Mouse (Mus musculus): ENCODE measurements around the gene Palm2. TPM values are rescaled to one million over a fixed set of nuclear protein-coding genes. Genes with fewer than 3 reads are reported as not detected.

Palm2 gene
- polyA plus RNA-seq, 1 experiment from 2014 or later, result 1.4 TPM

DNA sequence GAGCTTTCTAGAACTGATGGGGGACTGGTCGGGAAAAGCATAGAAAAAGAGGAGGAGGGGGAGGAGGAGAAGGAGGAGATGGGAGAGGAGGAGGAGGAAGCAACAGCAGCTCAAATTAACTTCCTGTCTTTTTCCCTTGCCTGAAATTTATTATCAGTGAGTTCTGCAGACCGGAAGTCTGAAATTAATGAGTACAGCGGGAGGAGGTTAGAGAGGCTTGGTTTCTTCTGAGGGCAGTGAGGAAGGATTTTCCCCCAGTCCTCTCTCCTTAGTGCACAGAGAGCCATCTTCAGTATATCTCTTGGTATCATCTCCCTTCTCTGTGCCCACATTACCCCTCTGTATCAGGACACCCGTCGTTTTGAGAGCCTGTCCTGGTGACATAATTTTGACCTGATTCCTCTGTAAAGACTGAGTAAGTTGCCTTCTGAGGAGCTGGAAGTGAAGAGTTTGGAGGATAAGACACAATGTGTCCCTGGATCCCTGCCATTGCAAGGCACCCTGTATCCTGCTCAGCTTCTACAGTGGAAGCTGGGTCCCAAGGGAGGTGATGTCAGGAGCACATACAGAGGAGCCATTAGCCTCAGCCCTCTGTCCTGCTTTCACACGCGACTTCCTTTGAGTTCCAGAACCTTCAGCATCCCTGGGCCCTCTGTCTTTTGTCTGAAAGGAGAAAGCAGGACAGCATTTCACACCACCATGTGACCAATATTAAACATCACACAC lies 153.0 kb downstream of the Palm2 start:
- Histone ChIP-seq H3K9me3 (ENCODE audit: control insufficient read depth, low read length) (no peaks in the 10 kb centered on the region), H3K4me2 (ENCODE audit: low read depth) (no peak overlapping the region), H3K27ac (ENCODE audit: low read depth, low read length) (no peak overlapping the region), H3K36me3 (ENCODE audit: control insufficient read depth, insufficient read depth, low read length) (no peaks in the 10 kb centered on the region), H3K4me3 (ENCODE audit: low read depth, low read length) (no peak overlapping the region), H3K27me3 (ENCODE audit: control insufficient read depth, insufficient read depth, low read length) (no peaks in the 10 kb centered on the region), H3K4me1 (ENCODE audit: control insufficient read depth, insufficient read depth, low read length) (no peaks in the 10 kb centered on the region), H3K9ac (ENCODE audit: low read length) (no peak overlapping the region)
- no peak for DNase-seq (ENCODE audit: low spot score)
- WGBS, result 79% methylated on average over 7 of the region's 7 CpGs
- no peak for ATAC-seq (ENCODE audit: insufficient read depth, low FRiP score, low TSS enrichment)

DNA sequence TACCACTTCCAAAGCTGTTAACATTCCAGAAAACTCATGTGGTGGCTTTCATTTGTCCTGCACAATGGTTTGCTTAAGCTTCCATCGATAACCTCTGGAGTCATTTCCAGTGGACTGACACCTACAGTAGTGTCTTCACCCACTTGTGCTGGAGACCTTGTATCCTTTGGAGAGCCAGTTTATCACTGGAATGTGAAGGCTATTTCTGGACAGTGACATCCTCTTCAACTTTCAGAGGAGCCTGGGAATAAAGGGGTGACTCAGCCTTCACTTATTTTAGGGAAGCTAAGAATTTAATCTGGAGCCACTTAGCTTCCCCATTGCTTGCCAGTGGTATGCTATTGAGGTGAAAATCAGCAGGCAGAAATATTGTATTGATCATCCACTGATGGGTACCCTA lies 154.3 kb downstream of the Palm2 start:
- no peaks in the 10 kb centered on the region for H3K27me3 ChIP-seq (ENCODE audit: control insufficient read depth, insufficient read depth, low read length)
- H3K4me3 ChIP-seq (ENCODE audit: low read depth, low read length), result no peak overlapping the region
- WGBS, result 92% methylated on average over 1 of the region's 1 CpGs
- H3K36me3 ChIP-seq (ENCODE audit: control insufficient read depth, insufficient read depth, low read length), result no peaks in the 10 kb centered on the region
- no peaks in the 10 kb centered on the region for H3K4me1 ChIP-seq (ENCODE audit: control insufficient read depth, insufficient read depth, low read length)
- no peak overlapping the region for H3K9ac ChIP-seq (ENCODE audit: low read length)
- DNase-seq (ENCODE audit: low spot score), result no peak
- no peak for ATAC-seq (ENCODE audit: insufficient read depth, low FRiP score, low TSS enrichment)
- H3K9me3 ChIP-seq (ENCODE audit: control insufficient read depth, low read length), result no peaks in the 10 kb centered on the region
- no peak overlapping the region for H3K4me2 ChIP-seq (ENCODE audit: low read depth)
- no peak overlapping the region for H3K27ac ChIP-seq (ENCODE audit: low read depth, low read length)

DNA sequence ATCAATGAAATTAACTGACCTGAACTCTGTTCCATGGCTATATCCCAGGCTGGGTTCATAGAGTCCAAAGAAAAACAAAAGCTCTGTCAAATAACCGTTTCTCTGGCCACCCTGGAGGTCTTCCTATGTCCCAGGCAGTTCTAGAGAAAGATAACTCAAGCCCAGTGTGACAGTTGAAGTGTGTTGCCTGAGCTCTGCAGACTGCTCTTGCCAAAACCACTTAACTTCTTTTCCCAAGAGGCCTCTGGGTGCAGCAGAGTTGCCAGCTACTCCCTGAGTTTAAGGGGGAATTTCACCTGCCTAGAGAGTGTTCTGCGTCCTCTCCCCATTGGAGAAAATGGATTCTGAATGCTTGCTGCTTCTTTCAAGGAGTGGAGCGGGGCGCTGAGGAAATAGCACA lies 158.7 kb downstream of the Palm2 start:
- Histone ChIP-seq H3K9me3 (ENCODE audit: control insufficient read depth, low read length) (no peaks in the 10 kb centered on the region), H3K36me3 (ENCODE audit: control insufficient read depth, insufficient read depth, low read length) (no peaks in the 10 kb centered on the region), H3K27ac (ENCODE audit: low read depth, low read length) (no peak overlapping the region), H3K9ac (ENCODE audit: low read length) (no peak overlapping the region), H3K27me3 (ENCODE audit: control insufficient read depth, insufficient read depth, low read length) (no peaks in the 10 kb centered on the region), H3K4me2 (ENCODE audit: low read depth) (no peak overlapping the region), H3K4me3 (ENCODE audit: low read depth, low read length) (no peak overlapping the region), H3K4me1 (ENCODE audit: control insufficient read depth, insufficient read depth, low read length) (no peaks in the 10 kb centered on the region)
- no peak for ATAC-seq (ENCODE audit: insufficient read depth, low FRiP score, low TSS enrichment)
- WGBS, result 87% methylated on average over 4 of the region's 4 CpGs
- DNase-seq (ENCODE audit: low spot score), result no peak

DNA sequence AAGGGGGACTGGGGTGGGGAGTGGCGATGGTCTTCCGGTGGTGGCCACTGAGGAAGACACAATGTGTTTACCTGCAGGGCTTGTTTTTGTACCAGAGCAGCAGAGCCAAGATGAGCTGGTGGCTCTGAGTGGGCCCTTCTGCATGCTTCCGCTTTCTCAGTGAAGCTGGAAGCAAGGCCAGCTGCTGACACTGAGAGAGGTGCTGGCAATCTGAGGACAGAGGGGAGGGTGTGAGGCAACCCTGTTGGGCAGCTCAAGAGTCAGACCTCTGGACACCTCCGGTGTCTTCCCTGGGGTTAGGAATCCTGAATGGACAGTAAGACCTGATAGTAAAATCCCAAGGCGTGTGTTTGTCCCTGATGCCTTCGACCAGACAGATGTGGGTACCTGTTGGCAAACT lies 165.9 kb downstream of the Palm2 start:
- H3K27me3 ChIP-seq (ENCODE audit: control insufficient read depth, insufficient read depth, low read length), result no peaks in the 10 kb centered on the region
- H3K9me3 ChIP-seq (ENCODE audit: control insufficient read depth, low read length), result no peaks in the 10 kb centered on the region
- no peak overlapping the region for H3K4me2 ChIP-seq (ENCODE audit: low read depth)
- WGBS, result 87% methylated on average over 6 of the region's 6 CpGs
- no peaks in the 10 kb centered on the region for H3K4me1 ChIP-seq (ENCODE audit: control insufficient read depth, insufficient read depth, low read length)
- no peak overlapping the region for H3K27ac ChIP-seq (ENCODE audit: low read depth, low read length)
- no peak overlapping the region for H3K4me3 ChIP-seq (ENCODE audit: low read depth, low read length)
- no peak overlapping the region for H3K9ac ChIP-seq (ENCODE audit: low read length)
- H3K36me3 ChIP-seq (ENCODE audit: control insufficient read depth, insufficient read depth, low read length), result no peaks in the 10 kb centered on the region
- no peak for ATAC-seq (ENCODE audit: insufficient read depth, low FRiP score, low TSS enrichment)
- no peak for DNase-seq (ENCODE audit: low spot score)

DNA sequence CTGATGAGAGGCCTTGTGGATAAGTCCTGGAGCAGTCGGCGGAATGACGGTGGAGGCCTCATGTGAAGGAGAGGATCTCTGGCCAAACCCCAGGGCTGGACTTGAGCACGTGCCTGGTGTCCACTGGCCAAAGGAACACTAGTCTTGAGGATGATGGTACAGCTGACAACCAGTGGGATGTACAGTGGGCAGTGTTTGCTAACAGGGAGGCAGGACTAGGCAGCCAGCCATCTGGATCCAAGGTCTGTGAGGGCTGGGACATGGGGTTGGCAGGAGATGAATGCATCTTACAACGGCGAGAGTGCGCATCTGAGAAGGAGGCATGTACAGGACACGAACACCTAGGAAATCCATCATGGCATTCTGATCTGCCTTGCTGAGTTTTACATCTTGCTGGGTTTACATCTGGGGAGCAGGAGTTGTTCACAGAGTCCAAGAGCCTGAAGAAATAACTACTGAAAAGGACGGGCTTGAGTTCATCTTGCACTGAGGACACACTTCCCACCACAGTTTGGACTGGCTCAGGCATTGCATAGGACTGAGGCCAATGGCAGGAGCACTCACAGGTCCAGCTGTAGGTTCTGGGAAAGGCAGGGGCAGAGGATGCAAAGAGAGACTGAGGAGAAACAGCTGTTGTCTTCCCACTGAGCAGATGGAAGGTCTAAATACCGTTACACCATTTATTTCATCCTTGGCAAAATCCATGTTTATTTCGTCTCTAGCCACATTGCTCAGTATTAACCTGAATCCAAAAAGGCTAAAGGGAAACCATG lies 166.8 kb downstream of the Palm2 start:
- no peaks in the 10 kb centered on the region for H3K9me3 ChIP-seq (ENCODE audit: control insufficient read depth, low read length)
- H3K4me1 ChIP-seq (ENCODE audit: control insufficient read depth, insufficient read depth, low read length), result no peaks in the 10 kb centered on the region
- H3K9ac ChIP-seq (ENCODE audit: low read length), result no peak overlapping the region
- H3K4me2 ChIP-seq (ENCODE audit: low read depth), result no peak overlapping the region
- ATAC-seq (ENCODE audit: insufficient read depth, low FRiP score, low TSS enrichment), result no peak
- no peak overlapping the region for H3K27ac ChIP-seq (ENCODE audit: low read depth, low read length)
- no peaks in the 10 kb centered on the region for H3K36me3 ChIP-seq (ENCODE audit: control insufficient read depth, insufficient read depth, low read length)
- H3K4me3 ChIP-seq (ENCODE audit: low read depth, low read length), result no peak overlapping the region
- DNase-seq (ENCODE audit: low spot score), result no peak
- H3K27me3 ChIP-seq (ENCODE audit: control insufficient read depth, insufficient read depth, low read length), result no peaks in the 10 kb centered on the region
- 90% methylated on average over 11 of the region's 11 CpGs for WGBS

DNA sequence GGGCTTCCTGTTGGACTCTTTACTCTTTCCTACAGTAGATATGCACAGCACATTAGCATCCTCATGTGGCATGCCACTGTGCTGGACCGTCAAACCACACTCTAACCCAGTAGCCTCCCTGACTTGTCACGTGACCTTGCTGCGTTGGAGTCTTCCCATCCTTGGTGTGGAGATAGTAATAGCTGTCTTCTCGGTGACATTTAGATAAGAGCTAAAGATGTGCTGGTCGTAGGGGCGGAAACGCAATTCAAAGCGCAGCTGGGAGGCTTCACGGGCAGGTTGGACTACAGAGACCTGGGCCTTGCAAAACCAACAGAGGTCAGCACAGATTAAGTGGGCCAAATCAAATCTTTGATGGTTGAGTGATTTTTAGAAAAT lies 167.4 kb downstream of the Palm2 start:
- Histone ChIP-seq H3K9ac (ENCODE audit: low read length) (no peak overlapping the region), H3K36me3 (ENCODE audit: control insufficient read depth, insufficient read depth, low read length) (no peaks in the 10 kb centered on the region), H3K27me3 (ENCODE audit: control insufficient read depth, insufficient read depth, low read length) (no peaks in the 10 kb centered on the region), H3K4me3 (ENCODE audit: low read depth, low read length) (no peak overlapping the region), H3K9me3 (ENCODE audit: control insufficient read depth, low read length) (no peaks in the 10 kb centered on the region), H3K4me2 (ENCODE audit: low read depth) (no peak overlapping the region), H3K4me1 (ENCODE audit: control insufficient read depth, insufficient read depth, low read length) (no peaks in the 10 kb centered on the region), H3K27ac (ENCODE audit: low read depth, low read length) (no peak overlapping the region)
- no peak for DNase-seq (ENCODE audit: low spot score)
- no peak for ATAC-seq (ENCODE audit: insufficient read depth, low FRiP score, low TSS enrichment)
- whole genome bisulfite sequencing, result 85% methylated on average over 9 of the region's 9 CpGs

GRCm38 (mm10) chr4:57601903-57602617 lies 168.0 kb downstream of the Palm2 start:
- no peak for DNase-seq (ENCODE audit: low spot score)
- WGBS, result 86% methylated on average over 10 of the region's 10 CpGs
- no peak overlapping the region for H3K4me2 ChIP-seq (ENCODE audit: low read depth)
- H3K9me3 ChIP-seq (ENCODE audit: control insufficient read depth, low read length), result no peaks in the 10 kb centered on the region
- H3K27ac ChIP-seq (ENCODE audit: low read depth, low read length), result no peak overlapping the region
- no peak overlapping the region for H3K9ac ChIP-seq (ENCODE audit: low read length)
- H3K4me1 ChIP-seq (ENCODE audit: control insufficient read depth, insufficient read depth, low read length), result no peaks in the 10 kb centered on the region
- H3K27me3 ChIP-seq (ENCODE audit: control insufficient read depth, insufficient read depth, low read length), result no peaks in the 10 kb centered on the region
- no peak for ATAC-seq (ENCODE audit: insufficient read depth, low FRiP score, low TSS enrichment)
- no peaks in the 10 kb centered on the region for H3K36me3 ChIP-seq (ENCODE audit: control insufficient read depth, insufficient read depth, low read length)
- no peak overlapping the region for H3K4me3 ChIP-seq (ENCODE audit: low read depth, low read length)

DNA sequence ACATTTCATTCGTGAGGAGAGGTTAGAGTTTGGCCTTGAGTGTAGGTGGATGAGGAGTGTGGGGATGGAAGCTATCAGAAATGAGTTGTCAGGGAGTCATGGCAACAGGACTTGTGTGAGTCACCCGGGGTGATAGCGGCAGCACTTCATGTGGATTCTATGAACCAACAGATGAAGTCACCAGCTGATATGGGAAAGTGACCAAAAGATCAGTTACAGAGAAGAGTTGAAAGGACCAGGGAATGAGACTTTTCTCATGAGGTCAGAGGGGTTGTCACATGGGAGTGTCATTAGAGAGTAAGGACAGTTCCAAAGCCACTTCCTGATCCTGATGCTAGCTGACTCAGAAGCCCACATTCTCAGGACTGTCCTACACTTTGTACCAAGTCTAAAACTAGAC lies 172.2 kb downstream of the Palm2 start:
- no peak for ATAC-seq (ENCODE audit: insufficient read depth, low FRiP score, low TSS enrichment)
- H3K4me2 ChIP-seq (ENCODE audit: low read depth), result no peak overlapping the region
- 86% methylated on average over 3 of the region's 3 CpGs for WGBS
- DNase-seq (ENCODE audit: low spot score), result no peak
- no peak overlapping the region for H3K27ac ChIP-seq (ENCODE audit: low read depth, low read length)
- no peaks in the 10 kb centered on the region for H3K9me3 ChIP-seq (ENCODE audit: control insufficient read depth, low read length)
- H3K9ac ChIP-seq (ENCODE audit: low read length), result no peak overlapping the region
- 0 out of 2 replicates have a peak, but pooled peaks cover 2% of the 10 kb centered on the region for H3K4me1 ChIP-seq (ENCODE audit: control insufficient read depth, insufficient read depth, low read length)
- H3K4me3 ChIP-seq (ENCODE audit: low read depth, low read length), result no peak overlapping the region
- H3K36me3 ChIP-seq (ENCODE audit: control insufficient read depth, insufficient read depth, low read length), result no peaks in the 10 kb centered on the region
- H3K27me3 ChIP-seq (ENCODE audit: control insufficient read depth, insufficient read depth, low read length), result no peaks in the 10 kb centered on the region

Measured in neural tube, embryonic 11.5 days (tissue).